Mouse (Mus musculus) liver, embryonic 15.5 days (tissue): ENCODE results near the gene Lrriq4. TPM values are rescaled to one million over a fixed set of nuclear protein-coding genes. Genes with fewer than 3 reads are reported as not detected.
A peak's percentile ranks its signal among the peaks of the same experiment; 100 is the strongest.

Experiments
- ATAC-seq: fragments of 200-750 bp; cut with Nextera tagmentation; 2 replicates; pipeline ENCODE4 v1.8.0; 2017; ENCODE audit warnings: moderate number of reproducible peaks, mild to moderate bottlenecking, moderate library complexity; ENCODE audit not compliant: insufficient read depth
- H3K27ac ChIP-seq: fragments of 300-500 bp; sonication (generic); replicated peaks from 2 replicates; pipeline ENCODE4 v1.5.1; 2015; ENCODE audit warnings: mild to moderate bottlenecking, inconsistent platforms
- H3K27me3 ChIP-seq: fragments of 300-500 bp; sonication (generic); 2 replicates; pipeline ENCODE4 v1.6.1; 2015; ENCODE audit warnings: mild to moderate bottlenecking, inconsistent platforms
- H3K36me3 ChIP-seq: fragments of 300-500 bp; sonication (generic); replicated peaks from 2 replicates; pipeline ENCODE4 v1.6.1; 2015; ENCODE audit warnings: moderate library complexity, mild to moderate bottlenecking, inconsistent platforms
- H3K4me1 ChIP-seq: fragments of 300-500 bp; sonication (generic); replicated peaks from 2 replicates; pipeline ENCODE4 v1.6.1; 2015; ENCODE audit warnings: inconsistent platforms
- H3K4me2 ChIP-seq: fragments of 300-500 bp; sonication (generic); 2 replicates; pipeline ENCODE4 v1.6.1; 2015; ENCODE audit warnings: moderate library complexity, mild to moderate bottlenecking, inconsistent platforms
- H3K4me3 ChIP-seq: fragments of 300-500 bp; sonication (generic); replicated peaks from 2 replicates; pipeline ENCODE4 v1.5.1; 2015; ENCODE audit warnings: mild to moderate bottlenecking, inconsistent platforms
- H3K9ac ChIP-seq: fragments of 300-500 bp; sonication (generic); 2 replicates; pipeline ENCODE4 v1.6.1; 2015; ENCODE audit warnings: moderate library complexity, mild to moderate bottlenecking, inconsistent platforms
- H3K9me3 ChIP-seq: fragments of 300-500 bp; sonication (generic); replicated peaks from 2 replicates; pipeline ENCODE4 v1.6.1; 2016; ENCODE audit warnings: inconsistent platforms
- WGBS: fragments of 180-500 bp; shearing (Covaris S2); methylation state at CpG from one replicate; pipeline ENCODE4 v1.1.7; 2015; ENCODE audit warnings: mixed read lengths; ENCODE audit not compliant: insufficient replicate concordance; 5-methylcytosine and 5-hydroxymethylcytosine counted together
- polyA plus RNA-seq: library from polyadenylated mRNA; unstranded; fragments of >200 nt; fragmentation: Nextera tagmentation; extraction: Ambion mirVana; gene quantifications from 2 replicates; pipeline ENCODE4 v1.2.1, GENCODE M21; 2015

The Lrriq4 gene
- polyA plus RNA-seq: not detected in 2 replicates

DNA sequence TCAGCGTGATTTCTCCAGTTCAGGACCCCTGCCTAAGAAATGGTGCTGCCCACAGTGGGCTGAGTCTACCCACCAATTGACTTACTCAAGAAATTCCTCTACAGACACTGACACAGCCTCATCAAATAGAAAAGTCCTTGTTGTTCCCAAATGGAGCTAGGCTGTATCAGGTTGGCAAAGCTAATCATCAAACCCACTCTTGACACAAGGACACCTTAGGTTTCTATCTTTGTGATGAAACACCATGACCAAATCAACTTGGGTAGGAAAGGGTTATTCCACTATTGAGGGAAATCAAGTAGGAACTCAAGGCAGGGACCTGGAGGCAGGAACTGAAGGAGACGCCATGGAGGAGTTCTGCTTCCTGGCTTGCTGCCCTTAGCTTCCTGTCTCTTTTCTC lies at the start of gene Lrriq4:
Lrriq4 (plus strand) TSS at position 301 of the 400 bp plus-strand sequence.
- 47% methylated on average over 2 of the region's 2 CpGs for WGBS
- Histone ChIP-seq H3K27ac (no peak within 1 kb of the TSS), H3K4me2 (no peak within 1 kb of the TSS), H3K9me3 (no peaks in the 10 kb centered on the region), H3K27me3 (peaks cover 29% of the 10 kb centered on the region), H3K4me1 (no peaks in the 10 kb centered on the region), H3K4me3 (no peak within 1 kb of the TSS), H3K9ac (no peak within 1 kb of the TSS), H3K36me3 (no peaks in the 10 kb centered on the region)
- no peak for ATAC-seq

DNA sequence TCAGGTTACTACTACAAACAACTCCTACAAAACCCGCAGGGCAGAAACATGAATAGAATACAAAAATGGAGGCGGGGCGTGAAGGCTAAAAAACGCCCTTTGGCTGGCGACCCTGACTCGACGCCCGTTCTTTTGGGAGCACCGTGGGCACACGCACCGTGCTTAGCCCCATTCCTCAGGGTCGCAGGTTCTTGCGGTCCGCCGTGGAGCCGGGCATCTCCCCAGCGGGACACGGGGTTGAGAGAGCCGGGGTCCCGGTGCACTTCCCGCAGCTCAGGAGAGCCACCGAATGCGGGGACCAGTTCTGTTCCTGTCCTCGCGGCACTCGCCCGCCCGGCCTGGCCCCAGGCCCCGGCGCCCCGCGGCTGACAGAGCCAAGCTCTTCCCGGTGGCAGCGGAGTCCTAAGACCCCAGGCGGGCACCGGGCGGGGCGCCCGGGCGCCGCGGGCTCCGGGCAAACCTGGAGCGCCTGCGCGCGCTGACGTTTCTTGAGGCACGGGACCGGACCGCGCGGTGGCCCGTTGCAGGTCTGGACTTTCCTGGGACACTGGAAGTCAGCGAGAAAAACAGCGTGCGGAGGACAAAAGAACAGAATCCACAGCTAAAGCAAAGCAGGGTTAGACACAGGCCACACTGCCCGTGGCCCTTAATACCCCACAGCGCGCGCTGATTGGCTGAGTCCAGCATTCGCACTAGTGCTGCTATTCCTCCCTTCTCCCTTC lies 49.0 kb upstream of the Lrriq4 start:
- Histone ChIP-seq H3K27me3 (peaks cover 51% of the 10 kb centered on the region), H3K9me3 (no peaks in the 10 kb centered on the region), H3K36me3 (no peaks in the 10 kb centered on the region), H3K4me2 (peak overlapping the region; percentile 88), H3K9ac (peak overlapping the region; percentile 66), H3K4me1 (peaks cover 21% of the 10 kb centered on the region), H3K4me3 (peak overlapping the region; percentile 69), H3K27ac (no peak overlapping the region)
- whole genome bisulfite sequencing: under 1% methylated on average over 62 of the region's 62 CpGs
- ATAC-seq: peak; percentile 40; the same call in 1 of the 2 replicates

DNA sequence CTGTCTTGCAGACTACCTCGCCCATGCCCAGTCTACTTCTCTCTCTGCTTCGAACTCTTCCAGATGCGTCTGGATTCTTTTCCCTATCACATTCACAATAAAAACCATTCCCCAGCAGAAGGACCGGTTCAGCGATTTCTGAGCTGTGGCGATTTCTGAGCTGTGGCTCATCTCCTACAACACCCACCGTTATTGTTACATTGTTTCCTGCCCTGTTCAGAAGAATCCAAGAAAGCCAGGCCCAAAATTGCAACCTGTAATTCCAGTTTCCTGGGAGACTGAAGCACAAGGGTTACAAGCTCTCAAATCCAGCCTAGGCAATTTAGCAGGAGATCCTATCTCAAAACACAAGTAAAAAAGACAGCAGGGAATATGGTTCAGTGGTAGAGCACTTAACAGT lies 47.0 kb upstream of the Lrriq4 start:
- peaks cover 22% of the 10 kb centered on the region for H3K4me1 ChIP-seq
- no peaks in the 10 kb centered on the region for H3K9me3 ChIP-seq
- no peak overlapping the region for H3K4me3 ChIP-seq
- peaks cover 51% of the 10 kb centered on the region for H3K27me3 ChIP-seq
- no peak for ATAC-seq
- no peak overlapping the region for H3K4me2 ChIP-seq
- no peak overlapping the region for H3K27ac ChIP-seq
- no peaks in the 10 kb centered on the region for H3K36me3 ChIP-seq
- 78% methylated on average over 7 of the region's 7 CpGs for WGBS
- H3K9ac ChIP-seq: no peak overlapping the region

DNA sequence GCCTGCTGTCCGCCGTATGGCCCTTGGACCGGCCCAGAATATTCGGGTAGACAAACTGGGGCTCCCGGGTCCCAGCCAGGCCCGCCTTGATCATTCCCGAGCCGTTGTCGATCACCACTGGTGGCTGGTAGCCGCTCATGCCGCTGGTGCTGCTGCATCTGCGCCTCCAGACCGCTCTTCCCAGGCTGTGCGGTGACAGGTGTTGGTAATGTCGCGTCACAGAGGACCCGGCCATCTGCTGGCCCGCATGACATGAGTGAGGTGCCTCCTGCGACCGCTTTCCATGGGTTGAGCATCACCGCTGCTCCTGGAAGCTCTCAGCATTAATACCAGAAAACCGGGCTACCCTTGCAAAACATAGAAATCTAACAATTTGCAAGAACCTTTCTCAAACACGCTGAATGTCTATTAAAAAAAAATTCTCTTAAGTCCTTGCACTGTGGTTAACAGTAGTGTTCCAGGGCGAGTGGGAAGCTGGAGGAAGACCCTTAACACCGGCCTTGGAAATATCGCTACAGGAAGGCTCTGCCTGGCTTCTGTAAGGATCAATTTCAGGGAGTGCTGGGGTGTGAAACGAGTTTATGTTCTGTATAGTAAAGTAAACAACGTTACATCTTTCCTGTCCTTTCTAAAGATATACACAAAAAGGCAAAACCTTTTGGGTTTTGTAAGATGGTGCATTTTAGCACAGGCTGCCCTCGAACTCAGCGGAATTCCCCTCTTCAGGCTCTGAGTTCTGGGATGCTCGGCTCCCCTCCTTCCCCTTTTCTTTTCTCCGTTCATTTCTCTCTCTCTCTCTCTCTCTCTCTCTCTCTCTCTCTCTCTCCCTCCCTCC lies 44.4 kb upstream of the Lrriq4 start, which contains the start of gene Actrt3:
Actrt3 (minus strand) TSS at position 229 of the 835 bp plus-strand sequence.
- H3K9ac ChIP-seq: peak within 1 kb of the TSS; percentile 62
- WGBS: under 1% methylated on average over 32 of the region's 32 CpGs
- peaks cover 9% of the 10 kb centered on the region; the same call in 1 of the 2 replicates for H3K36me3 ChIP-seq
- peak within 1 kb of the TSS; percentile 73 for H3K27ac ChIP-seq
- peaks cover 34% of the 10 kb centered on the region for H3K4me1 ChIP-seq
- H3K4me2 ChIP-seq: peak within 1 kb of the TSS; percentile 91
- no peak for ATAC-seq
- no peaks in the 10 kb centered on the region for H3K9me3 ChIP-seq
- H3K27me3 ChIP-seq: peaks cover 49% of the 10 kb centered on the region
- H3K4me3 ChIP-seq: peak within 1 kb of the TSS; percentile 91

DNA sequence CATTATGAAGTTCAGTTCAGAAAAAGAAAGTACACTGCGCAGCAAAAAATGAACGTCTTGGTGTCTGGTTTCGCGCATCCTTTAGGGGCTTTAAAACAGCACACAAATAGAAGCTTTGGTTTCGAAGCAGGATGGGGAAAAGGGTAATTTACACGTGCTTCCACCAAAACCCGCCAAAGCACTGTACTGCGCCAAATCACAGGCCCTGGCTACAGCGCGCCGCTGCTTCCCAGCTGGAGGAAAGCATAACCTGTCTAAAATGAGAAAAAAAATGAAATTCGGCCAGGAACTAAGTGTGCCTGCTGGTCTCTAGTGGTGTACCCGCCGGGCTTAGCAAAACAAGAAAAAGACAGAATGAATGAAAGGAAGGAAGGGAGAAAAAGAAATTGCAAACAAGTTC lies 43.6 kb upstream of the Lrriq4 start:
- ATAC-seq: no peak
- under 1% methylated on average over 14 of the region's 14 CpGs for WGBS

DNA sequence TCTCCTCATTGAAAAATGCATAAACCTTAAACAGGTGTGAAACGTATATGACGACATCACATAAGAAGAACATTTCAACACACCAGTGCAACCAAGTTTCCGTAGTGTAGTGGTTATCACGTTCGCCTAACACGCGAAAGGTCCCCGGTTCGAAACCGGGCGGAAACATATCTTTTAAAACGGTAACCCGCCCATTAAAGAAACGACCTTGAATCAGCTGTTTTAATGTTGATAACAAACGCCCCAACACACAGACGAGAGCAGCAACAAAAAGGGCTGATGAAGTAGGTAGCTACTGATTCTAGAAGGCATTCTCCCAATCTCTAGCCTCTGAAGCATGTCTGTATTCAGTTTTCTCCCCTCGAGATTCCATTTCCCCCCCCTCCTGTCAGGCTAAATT lies 43.1 kb upstream of the Lrriq4 start:
- Histone ChIP-seq H3K36me3 (peaks cover 18% of the 10 kb centered on the region), H3K4me3 (peak overlapping the region; percentile 91), H3K4me2 (peak overlapping the region; percentile 91), H3K9me3 (no peaks in the 10 kb centered on the region), H3K9ac (peak overlapping the region; percentile 62), H3K4me1 (peaks cover 24% of the 10 kb centered on the region), H3K27ac (peak overlapping the region; percentile 98), H3K27me3 (peaks cover 37% of the 10 kb centered on the region)
- peak; percentile 41 for ATAC-seq
- 0% methylated on average over 17 of the region's 17 CpGs for WGBS

More for the DNA sequence above, 43.6 kb upstream of the Lrriq4 start:
- H3K36me3 ChIP-seq: peaks cover 14% of the 10 kb centered on the region; the same call in 1 of the 2 replicates
- H3K27me3 ChIP-seq: peaks cover 41% of the 10 kb centered on the region
- peak overlapping the region; percentile 91 for H3K4me3 ChIP-seq
- H3K9ac ChIP-seq: peak overlapping the region; percentile 62
- H3K9me3 ChIP-seq: no peaks in the 10 kb centered on the region
- H3K27ac ChIP-seq: peak overlapping the region; percentile 73
- H3K4me1 ChIP-seq: peaks cover 26% of the 10 kb centered on the region
- H3K4me2 ChIP-seq: peak overlapping the region; percentile 91

DNA sequence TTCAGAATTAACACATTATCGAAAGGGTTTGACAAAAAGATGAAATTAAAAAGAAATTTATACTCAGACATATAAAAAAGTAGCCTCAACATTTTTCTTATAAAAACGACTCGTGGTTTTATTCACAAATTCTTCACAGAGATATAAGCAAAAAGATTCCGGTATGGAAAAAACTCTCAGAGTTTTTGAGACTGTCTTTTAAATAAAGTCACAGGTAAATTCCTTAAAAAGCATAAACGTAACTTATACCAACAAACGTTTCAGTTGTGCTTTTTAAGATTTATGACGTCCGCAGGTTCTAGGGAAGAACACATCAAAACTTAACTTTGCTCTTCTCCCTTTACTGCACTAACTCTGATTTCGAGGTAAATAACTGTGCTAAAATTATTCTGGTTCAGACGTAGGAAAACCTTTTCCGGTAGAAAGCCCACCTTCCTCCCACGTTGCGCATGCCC lies 42.7 kb upstream of the Lrriq4 start:
- Histone ChIP-seq H3K27me3 (peaks cover 32% of the 10 kb centered on the region), H3K9me3 (no peaks in the 10 kb centered on the region), H3K4me3 (peak overlapping the region; percentile 91), H3K27ac (peak overlapping the region; percentile 98), H3K9ac (peak overlapping the region; percentile 78), H3K36me3 (peaks cover 22% of the 10 kb centered on the region), H3K4me1 (peaks cover 24% of the 10 kb centered on the region), H3K4me2 (peak overlapping the region; percentile 91)
- no peak for ATAC-seq
- WGBS: under 1% methylated on average over 13 of the region's 13 CpGs

DNA sequence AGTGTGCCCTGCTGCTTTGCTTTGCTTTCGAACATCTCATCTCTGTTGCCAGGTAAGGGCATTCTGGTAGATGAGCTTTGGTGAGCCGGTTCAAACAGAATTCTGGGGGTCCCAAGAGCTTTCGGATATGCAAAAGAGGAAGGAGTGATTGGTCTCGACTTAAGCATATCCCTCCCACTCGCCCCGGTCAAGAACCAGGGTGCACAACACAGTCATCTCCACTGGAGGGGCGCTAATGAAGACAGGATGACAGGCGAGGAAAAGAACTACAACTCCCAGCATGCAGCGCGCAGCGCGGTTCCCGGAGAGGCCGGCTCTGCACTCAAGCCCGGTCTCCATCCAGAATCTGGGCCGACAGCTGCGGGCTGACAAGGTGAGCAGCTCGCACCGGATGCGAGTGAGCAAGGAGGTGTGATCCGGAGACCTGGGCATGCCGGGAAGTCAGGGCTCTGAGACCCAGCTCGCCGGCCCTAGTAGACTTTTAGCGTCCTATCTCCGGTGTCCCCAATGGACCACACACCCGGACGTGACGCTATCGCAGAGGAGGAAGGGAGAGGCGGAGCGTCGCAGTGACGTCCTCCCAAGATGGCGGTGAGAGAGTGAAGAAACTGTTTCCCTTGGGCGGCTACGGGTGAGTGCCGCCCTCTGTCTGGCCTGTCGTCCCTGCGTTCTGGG lies 42.1 kb upstream of the Lrriq4 start, which contains the start of gene Mynn:
Mynn (plus strand) TSS at position 1 of the 675 bp plus-strand sequence.
- Histone ChIP-seq H3K36me3 (peaks cover 25% of the 10 kb centered on the region), H3K4me3 (peak within 1 kb of the TSS; percentile 91), H3K9me3 (no peaks in the 10 kb centered on the region), H3K27ac (peak within 1 kb of the TSS; percentile 98), H3K27me3 (peaks cover 26% of the 10 kb centered on the region), H3K9ac (peak within 1 kb of the TSS; percentile 78), H3K4me2 (peak within 1 kb of the TSS; percentile 91), H3K4me1 (peaks cover 24% of the 10 kb centered on the region)
- peak; percentile 93 for ATAC-seq
- under 1% methylated on average over 40 of the region's 40 CpGs for WGBS

DNA sequence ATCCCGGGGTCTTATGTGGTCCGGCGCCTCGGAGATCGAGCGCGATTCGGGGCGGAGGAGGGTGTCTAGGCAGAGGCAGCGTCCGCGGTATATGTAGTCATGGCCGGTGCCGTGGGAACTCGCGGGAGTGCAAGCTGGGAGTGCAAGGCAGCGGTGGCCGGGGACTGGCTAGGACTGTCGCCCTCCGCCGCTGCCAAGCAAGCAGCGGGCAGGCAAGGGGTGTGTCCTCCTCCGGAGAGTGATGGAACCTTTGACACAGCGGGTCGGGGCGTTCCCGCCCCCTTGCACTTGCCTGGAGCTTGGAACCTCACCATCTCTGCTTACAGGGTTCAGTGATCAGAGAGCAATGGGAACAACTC lies 41.6 kb upstream of the Lrriq4 start:
- H3K9me3 ChIP-seq: no peaks in the 10 kb centered on the region
- WGBS: 1% methylated on average over 27 of the region's 27 CpGs
- H3K27me3 ChIP-seq: peaks cover 21% of the 10 kb centered on the region
- H3K4me2 ChIP-seq: peak overlapping the region; percentile 91
- H3K4me1 ChIP-seq: peaks cover 24% of the 10 kb centered on the region
- H3K27ac ChIP-seq: peak overlapping the region; percentile 98
- peak overlapping the region; percentile 91 for H3K4me3 ChIP-seq
- peaks cover 30% of the 10 kb centered on the region for H3K36me3 ChIP-seq
- ATAC-seq: peak; percentile 67
- peak overlapping the region; percentile 78 for H3K9ac ChIP-seq

DNA sequence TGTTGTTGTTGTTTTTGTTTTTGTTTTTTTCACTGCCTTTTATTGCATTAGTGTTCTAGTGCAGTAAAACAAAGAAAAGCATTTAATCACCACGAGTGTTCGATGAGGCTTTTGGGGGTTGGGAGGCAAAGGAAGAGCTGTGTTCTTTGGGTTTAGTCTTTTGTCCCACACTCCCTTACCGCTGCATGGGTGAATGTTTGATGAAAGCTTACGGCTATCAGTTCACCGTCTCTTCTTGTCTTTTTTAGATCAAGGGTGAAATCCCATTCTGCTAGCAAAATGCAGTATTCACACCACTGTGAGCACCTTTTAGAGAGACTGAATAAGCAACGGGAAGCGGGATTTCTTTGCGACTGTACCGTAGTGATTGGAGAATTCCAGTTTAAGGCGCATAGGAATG lies 41.1 kb upstream of the Lrriq4 start:
- Histone ChIP-seq H3K9me3 (no peaks in the 10 kb centered on the region), H3K36me3 (peaks cover 35% of the 10 kb centered on the region), H3K4me2 (peak overlapping the region; percentile 91), H3K4me1 (peaks cover 24% of the 10 kb centered on the region), H3K27me3 (peaks cover 16% of the 10 kb centered on the region), H3K27ac (peak overlapping the region; percentile 98), H3K4me3 (peak overlapping the region; percentile 91), H3K9ac (peak overlapping the region; percentile 78)
- 49% methylated on average over 10 of the region's 10 CpGs for WGBS
- ATAC-seq: no peak
